Mouse (Mus musculus): Measurements from ENCODE around the gene Lrsam1.

The Lrsam1 gene

DNA sequence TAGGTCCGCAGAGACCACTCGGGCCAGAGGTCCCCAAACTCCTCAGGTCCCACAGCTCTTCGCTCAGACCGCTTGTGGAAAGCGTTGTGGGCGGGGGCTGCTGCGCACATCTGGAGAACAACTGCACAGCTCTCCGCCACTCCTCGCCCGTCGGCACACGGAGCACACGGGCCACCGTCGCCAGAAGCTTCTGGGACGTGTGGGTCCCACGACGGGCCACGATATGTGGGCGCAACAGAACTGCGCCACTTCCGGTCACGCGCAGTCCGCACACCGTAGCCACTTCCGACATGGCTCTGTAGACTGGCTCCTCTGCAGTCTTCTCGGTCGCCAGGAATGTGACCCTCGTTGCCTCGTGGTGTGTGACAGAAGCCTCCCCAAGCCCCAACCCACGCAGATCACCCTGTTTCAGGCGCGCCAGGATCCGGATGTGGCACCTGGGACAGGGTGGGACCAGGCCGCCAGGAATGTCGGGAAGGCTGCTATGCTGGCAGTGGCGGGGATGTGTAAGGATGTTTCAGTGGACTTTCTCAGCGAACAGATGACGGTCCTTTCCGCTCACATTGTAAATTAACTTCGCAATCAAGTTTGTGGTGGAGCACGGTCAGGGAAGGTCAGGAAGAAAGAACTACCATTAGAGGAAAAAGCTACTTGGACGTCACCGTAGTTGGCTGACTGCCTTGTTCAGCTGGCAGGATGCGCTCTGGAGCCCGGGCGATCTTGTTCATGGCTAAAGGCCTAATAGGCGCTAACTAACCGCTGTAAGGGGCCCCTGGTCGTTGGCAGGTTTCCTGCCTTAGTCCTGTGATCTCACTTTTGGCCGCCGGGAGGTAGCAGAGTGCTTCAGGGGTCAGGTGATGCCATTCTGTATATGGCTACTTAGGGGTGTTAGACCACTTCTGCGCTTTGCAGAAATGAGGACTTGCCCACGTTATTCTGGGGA lies 5.5 kb upstream of the Lrsam1 start:
- DNase-seq, result peak; percentile 81

DNA sequence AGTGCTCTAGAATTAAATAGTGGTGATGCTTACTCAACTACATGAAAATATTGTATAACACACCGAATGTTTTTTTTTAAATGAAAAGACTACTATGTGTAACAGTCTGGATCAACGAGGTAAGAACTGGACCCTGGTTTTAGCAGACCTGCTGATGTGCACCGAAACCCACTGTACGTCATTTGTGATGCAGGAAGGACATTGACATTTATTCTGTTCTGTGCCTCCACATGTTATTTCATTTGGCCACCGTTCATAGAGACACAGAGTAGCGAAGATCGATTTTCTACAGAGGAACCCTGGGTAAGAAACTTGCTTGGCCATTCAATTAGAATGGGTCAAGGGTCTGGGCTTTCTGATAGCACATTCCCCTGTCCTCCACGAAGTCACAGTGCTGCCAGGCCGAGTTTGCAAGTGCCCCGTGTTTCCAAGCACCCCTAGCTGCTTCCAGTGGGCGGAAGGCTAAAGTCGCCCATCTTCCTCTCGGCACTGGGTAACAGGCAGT lies 4.8 kb upstream of the Lrsam1 start:
- DNase-seq, result no peak

DNA sequence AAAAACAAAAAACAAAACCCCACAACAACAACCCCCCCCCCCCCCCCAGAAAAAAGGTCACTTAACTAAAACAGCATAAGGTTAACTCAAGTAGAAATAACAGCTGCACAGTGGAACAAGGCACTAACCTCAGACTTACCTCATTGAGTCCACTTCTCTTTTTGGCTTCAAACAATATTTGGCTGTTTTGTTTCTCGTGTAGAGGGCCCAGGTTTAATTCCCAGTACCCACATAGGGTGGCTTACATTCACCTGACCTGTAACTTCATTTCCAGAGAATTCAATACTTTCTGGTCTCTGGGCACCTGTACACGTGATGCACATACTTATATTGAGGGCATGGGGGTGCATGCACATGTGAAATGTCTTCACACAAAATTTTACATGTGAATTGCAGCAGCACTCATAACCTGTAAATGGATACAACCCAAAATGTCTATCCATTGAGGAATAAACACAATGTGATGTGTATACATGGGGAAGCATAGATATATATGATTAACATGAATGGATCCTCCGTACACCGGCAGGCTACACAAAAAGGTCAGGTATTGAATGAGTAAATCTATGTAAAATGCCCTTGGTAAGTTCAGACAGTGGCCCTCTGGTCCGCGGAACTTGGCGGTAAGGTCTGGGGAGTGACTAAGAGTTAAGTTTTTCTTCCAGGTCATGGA lies 4.2 kb upstream of the Lrsam1 start:
- no peak for DNase-seq

DNA sequence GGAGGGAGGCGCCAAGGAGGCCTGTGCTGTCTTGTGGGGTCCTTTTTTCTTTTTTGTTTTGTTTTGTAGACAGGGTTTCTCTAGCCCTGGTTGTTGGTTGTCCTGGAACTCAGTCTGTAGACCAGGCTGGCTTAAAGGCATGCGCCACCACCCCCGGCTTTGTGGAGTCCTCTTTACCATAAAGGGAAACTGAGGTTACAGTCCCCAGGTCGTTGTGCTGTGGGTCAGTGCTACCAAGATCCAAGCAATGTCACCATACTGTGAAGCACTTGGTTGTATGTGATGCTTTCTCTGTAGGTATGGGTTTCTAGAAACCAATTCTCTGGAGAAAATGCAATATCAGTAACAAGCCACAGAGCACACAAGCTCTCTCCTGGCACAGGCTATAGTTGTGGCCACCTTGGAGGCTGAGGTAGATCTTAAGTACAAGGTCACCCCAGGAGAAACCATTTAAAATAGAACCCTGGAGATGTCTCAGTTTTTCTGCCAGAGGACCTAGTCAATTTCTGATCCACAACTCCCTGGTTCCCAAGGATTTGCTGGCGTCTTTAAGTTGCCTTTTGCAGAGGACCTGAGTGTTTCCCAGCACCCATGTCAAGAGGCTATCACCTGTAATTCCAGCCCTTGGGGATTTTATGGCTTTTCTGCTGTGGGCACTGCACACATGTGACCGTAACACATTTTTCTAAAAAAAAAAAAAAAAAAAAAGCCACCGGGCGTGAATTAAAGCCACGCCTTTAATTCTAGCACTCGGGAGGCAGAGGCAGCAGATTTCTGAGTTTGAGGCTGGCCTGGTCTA lies 3.4 kb upstream of the Lrsam1 start:
- DNase-seq, result no peak

DNA sequence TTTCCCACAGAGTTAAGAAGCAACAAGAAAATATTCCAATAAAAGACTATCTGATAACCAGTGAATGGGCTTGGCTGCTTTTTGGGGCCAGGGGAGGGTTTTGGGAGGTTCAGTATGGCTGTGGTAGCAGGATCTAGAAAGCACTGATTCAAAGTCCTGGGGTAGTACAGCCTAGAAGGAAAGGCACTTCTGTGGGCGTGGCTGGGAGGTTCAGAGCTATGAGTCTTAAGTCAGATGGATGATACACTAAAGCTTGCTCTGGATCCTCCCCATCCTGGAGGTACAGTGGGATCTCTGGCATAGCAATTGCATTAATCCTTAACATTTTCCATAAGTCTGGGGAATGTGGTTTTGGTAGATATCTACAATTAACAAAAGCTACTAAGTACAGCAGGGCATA lies 2.6 kb upstream of the Lrsam1 start:
- no peak for DNase-seq

DNA sequence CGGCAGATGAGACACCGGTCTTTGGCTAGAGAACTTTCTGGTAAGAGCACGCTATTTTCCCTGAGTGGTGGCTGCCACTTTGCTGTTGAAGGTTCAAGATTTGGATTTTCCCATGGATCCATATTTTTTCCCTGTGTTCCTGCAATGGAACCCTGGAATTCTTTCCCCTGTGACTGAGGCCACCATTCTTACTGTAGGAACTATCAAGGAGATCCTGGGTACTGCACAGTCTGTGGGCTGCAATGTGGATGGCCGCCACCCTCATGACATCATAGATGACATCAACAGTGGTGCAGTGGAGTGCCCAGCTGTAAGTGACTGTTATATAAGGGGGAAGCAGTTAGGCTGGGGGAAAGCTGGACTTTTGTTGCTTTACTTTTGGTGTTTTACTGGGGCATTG lies 2.1 kb upstream of the Lrsam1 start:
- DNase-seq, result no peak

DNA sequence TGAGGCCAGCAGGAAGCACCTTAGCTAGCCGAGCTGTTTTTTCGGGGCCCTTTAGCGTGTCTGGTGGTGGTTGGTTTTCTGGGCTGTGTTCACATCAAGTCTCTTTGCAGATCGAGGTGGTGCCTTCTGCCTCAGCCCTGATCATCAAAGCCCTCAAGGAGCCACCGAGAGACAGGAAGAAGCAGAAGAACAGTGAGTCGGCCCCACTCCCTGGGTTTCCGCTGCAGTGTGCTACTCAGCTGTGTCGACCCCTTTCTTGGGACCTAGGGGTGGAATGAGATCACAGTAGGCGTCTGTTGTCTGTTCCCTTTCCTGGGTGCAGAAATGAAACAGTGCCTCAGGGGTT lies 1.4 kb upstream of the Lrsam1 start:
- peak; percentile 77 for DNase-seq

DNA sequence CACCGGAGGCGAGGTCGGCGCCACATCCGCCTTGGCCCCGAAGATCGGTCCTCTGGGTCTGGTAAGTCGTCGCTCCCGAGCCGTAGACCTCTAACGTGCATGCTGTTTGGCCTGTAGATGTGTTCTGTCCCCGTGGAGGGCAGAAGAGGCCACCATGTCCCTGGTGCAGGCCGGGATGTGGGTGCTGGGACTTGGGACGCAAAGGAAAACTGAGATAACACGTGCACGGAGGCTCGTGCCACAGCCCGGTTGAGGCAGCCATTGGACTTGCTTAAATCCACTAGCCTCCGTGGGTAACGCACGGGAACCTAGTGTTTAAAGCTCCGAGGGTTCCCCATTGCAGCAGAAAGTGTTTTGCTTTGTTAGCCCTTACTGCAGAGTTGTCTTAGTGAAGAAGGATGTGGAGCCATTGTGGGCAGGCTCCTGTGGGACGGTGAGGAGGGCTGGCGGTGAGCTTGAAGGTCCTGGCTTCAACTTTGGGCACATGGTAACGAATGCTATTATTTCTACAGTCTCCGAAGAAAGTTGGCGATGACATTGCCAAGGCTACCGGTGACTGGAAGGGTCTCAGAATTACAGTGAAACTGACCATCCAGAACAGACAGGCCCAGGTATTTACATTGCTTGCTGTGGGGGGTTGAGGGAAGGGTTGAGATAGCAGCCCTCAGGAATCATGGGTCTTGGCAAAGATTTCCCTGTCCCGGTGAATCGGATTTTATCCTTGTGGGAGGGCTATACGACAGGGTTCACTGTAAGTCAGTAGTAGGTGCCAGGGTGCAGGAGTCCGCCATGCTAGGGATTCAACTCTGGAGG lies 854 bp upstream of the Lrsam1 start:
- no peak for DNase-seq

DNA sequence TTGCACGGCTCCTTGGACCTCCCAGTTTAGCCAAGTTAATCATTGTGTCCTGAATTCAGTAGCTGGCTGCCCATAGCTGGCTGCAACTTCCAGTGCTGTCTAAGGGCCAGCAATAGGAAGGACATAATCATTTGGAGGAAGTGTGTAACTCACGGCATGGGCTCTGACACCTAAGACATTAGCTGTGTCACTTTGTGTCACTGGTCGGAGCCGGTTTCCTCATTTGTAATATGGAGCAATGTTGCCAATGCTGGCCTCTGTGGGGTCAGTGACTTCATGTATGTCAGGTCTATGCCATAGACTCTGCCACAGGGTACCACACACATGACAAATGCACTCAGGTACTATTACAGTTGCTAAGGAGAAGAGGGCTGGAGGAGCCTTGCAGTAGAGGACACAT lies 1.1 kb downstream of the Lrsam1 start:
- no peak for DNase-seq

DNA sequence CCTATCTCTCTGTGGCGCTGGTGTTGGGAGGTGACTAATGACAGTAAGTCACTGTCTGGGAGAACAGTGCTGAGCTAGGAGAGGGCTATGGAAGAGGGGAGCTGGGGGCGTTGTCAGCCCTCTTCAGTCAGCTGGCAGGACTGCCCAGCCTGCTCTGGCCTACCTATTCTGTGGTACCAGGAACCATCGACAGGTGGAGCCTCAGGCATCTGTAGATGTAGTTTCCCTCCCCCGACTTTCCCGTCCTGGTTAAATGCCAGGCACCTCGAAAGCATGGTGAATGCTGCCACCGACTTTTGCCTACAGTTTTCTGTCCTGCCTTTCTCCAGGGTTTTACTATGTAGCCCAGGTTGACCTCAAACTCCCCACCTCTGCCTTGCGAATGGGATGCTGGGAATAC lies 4.1 kb downstream of the Lrsam1 start:
- DNase-seq, result no peak

DNA sequence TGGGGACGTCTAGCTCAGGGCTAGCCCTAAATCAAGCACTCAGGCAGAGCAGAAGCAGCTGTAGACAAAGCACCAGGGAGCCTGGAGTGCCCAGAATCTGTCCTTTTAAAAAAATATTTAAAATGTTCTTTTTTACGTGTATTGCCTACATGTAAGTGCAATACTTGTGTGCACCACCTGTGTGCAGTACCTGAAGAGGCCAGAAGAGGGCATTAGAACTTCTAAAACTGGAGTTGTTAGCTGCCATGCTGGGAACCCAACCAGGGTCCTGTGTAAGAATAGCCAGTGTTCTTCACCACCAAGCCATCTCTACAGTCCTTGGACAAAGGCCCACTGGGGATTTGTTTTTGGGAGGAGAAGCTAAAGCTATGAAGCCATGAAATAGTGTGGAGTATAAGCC lies 6.8 kb downstream of the Lrsam1 start:
- DNase-seq, result no peak

DNA sequence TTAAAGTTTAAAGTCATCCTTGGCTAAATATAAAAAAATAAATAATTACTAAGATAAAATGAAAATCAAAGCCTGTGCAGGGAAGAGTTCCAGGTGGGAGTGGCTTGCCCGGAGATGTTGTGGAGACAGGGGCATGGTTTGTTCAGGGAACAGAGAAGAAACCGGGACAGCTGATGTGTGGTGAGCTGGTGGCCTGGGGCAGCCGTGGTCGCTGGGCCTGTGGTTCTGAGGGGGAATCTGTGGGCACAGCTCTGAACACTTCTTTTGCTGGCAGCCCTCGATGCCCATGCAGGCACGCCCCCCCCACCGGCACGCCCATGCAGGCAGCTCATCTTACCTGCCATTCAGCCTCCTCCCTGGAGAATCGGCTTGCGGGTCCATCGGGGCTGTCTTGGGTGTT lies 14.0 kb downstream of the Lrsam1 start:
- DNase-seq, result no peak

DNA sequence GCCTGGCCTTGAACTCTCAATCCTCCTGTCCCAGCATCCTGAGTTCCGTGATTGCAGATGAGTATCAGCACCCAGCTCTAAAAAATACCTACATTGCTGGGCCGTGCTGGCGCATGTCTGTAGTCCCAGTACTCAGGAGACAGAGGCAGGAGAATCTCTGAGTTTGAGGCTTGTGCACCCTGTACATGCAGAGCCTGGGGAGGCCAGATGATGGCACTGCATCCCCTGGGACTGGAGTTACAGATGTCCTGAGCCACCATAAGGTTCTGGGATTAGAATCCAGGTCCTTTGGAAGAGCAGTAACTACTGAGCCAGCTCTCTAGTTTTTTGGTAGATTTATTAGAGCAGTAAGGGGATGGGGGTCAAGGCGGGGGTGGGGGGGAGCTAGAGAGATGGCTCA lies 20.9 kb downstream of the Lrsam1 start:
- no peak for DNase-seq

DNA sequence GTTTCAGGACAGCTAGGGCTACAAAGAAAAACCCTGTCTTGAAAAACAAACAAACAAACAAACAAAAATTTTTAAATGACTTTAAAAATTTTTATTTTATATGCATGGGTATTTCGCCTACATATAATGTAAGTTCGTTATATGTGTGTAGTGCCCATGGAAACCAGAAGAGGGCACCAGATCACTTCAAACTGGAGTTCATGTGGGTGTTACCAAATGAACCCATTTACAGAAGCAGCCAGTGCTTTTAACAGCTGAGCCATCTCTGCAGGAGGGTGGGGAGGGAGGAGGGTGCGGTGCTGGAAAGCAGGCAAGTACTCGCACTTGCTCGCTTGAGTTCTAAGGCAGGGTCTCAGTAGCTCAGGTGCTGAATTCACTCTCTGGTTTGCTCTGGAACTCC lies 22.0 kb downstream of the Lrsam1 start:
- peak; percentile 63 for DNase-seq

DNA sequence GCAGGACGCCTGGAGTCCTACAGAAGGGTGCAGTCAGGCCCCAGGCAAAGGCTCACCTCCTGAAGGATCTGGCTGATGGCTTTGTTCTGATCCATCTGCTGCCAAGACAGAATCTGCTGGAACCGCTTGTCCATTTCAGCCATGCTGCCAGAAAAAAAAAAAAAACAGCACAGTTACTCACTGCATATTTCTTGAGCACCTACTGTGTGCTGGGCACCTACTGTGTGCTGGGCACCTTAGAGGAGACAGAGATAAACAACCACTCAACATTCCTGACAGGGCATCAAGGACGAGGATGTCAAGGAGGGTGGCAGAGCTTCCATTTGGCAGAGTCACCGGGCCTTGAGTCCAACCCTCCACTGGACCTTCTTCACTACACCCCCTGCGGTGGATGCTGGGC lies 22.7 kb downstream of the Lrsam1 start:
- no peak for DNase-seq

DNA sequence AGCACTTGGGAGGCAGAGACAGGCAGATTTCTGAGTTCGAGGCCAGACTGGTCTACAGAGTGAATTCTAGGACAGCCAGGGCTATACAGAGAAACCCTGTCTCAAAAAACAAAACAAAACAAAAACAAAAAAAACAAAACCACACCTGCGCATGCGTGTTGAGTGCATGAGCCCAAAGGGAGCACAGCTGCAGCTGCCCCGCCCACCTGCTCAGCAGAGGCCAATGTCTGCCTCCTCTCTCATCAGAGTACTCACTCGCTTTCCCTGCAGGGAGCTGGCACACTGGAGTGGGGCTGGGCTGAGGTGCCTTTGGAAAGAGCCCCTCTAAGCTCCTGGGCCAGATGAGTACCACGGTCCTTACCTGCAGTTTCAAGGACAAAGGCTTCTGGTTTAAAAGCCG lies 29.7 kb downstream of the Lrsam1 start:
- DNase-seq, result peak; percentile 80

DNA sequence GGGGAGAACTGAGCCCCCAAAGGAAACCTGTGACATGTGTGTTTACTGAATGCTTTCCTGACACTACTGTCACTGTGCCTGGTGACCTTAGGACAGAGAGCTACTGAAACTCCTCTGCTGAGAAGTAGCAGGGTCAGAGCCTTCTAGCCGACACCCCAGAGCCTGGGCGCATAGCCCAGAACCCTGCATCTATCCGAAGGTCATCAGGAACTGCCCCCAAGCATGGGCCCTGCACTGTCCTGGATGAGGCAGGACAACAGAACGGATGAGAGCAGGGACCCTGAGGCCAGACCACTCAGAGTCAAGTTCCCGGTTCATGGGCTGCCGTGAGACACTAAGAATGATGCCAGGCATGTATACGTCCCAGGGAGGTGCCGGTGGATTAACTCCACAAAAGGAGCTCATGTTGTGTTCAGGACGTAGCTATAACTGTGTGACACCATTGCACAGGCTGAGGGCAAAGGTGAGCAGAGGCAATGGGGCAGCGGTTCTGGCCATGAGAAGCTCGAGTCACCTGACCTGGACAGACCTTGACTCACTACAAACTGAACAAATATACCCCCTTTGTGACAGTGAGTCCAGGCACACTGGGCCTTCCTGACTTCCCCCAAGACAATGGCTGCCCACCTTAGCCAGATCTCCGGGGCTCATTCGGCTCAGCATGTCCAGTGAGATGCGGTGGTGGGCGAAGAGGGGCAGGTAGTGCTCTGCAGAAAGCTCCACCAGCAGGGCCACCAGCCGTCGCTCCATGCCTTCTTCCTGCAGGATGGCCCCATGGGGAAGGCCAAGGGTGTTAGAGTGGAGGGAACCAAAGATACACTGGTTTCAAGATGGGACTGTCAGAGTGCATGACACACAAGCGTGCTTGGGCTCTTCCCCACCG lies 32.2 kb downstream of the Lrsam1 start:
- no peak for DNase-seq

DNA sequence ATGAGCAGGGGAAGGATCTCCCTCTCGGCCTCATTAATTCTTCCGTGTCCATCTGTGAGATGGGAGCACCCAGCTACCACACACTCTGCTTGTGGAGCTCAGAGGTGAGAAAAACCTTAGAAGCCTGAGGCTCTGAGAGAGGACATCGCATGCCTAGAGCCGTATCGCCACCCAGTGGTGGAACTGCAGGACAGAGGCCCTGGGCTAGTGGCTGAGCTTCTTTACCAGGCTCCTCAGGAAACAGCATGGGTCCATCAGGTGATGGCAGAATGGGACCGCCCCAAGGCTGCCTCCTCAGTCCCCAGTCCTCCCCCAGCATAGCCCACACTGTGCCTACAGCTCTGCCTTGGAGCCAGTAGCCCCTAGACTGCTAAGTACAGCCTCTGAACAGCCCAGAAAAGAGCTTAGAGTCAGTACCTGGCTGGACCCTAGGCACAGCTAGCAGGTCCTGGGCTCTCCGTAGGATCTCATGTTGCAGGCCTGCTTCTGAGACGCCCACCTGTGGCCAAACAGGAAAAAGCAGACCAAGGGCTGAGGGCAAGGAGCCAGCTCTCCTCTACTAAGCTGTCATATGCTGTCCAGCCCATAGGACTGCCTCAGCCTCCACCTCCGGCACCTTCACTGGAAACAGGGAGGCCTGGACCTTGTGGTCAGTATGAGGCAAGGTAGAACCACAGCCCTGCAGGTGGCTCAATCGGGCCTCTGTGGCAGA lies 33.0 kb downstream of the Lrsam1 start:
- DNase-seq, result peak; percentile 75

DNA sequence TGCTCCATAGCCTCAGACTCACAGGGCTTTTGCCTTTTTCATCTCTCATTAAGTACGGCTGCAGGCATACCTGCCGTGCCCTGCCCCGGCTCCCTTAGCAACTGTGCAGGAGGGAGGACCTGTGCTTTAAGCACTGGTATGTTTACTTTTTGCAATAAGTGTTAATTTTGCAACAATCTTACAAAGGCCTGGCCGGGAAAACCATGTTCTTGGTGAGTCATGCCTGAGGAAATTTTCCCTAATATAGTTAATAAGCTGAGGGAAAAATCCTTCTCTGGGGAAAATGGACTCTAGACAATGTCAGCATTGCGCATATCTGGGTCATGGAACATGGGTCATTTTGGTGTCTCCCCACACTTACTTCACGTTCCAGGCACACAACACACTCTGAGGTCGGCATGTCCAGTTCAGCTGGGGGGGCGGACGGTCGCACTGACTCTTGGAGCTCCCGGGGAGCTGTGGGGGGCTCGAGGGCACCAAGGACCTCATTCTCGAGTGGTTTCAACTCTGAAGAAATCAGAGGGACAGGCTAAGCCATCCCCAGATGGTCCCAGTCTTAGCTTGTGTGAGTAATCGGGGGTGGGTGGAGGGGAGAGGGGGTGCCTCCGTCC lies 33.7 kb downstream of the Lrsam1 start:
- DNase-seq, result no peak

DNA sequence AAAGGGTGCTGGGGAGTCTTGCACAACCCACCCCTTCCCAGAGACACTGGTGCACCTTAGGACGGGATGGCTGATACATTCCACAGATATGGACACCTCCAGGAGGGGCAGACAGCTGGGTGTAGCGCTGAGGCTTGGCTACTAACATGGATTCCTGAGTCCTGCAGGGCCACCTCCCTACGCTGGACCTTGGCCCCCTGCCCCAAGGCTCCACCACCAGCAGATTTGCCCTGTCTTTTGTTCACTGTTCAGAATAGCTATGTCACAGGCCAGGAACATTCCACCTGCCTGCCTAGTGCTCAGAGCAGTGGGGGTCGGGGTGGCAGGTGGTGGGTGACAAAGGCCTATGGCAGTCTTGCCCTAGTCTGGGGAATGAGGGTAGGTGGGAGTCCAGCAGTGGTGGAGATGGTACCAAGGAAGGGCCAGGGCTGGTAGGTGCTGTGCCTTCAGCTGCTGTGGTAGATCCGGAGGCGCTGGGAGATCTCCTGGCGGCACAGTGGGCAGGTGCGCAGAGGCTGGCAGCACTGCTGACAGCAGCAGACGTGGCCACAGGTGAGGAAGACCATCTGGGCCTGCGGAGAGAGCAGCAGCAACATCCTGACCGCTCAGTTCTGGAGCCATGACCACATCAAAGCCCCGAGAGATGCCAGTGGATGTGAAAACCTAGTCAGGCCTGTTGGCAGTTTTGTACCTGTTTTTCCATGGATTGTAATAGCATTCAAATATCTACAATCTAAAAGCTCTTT lies 34.9 kb downstream of the Lrsam1 start:
- DNase-seq, result peak; percentile 64

All from thymus, postnatal 25 days (tissue).